Mouse (Mus musculus): ENCODE results near the gene Rnf126. TPM values are rescaled to one million over a fixed set of nuclear protein-coding genes. Genes with fewer than 3 reads are reported as not detected.

Rnf126 gene
- total RNA-seq (2021): 10 to 100 TPM; 47.4 to 51.1 TPM
- long read RNA-seq, experiment 1, transcript Rnf126-201 (9 exons, 1,639 nt): major isoform, 27 of 38 reads
- long read RNA-seq, experiment 1, partial matches to known transcripts: 2 of 38 reads
- long read RNA-seq, experiment 1, other reads (novel, unspliced or antisense): 9 of 38 reads
- long read RNA-seq, experiment 2, transcript Rnf126-201 (9 exons, 1,639 nt): major isoform, 33 of 47 reads
- long read RNA-seq, experiment 2, partial matches to known transcripts: 8 of 47 reads
- long read RNA-seq, experiment 2, other reads (novel, unspliced or antisense): 6 of 47 reads

DNA sequence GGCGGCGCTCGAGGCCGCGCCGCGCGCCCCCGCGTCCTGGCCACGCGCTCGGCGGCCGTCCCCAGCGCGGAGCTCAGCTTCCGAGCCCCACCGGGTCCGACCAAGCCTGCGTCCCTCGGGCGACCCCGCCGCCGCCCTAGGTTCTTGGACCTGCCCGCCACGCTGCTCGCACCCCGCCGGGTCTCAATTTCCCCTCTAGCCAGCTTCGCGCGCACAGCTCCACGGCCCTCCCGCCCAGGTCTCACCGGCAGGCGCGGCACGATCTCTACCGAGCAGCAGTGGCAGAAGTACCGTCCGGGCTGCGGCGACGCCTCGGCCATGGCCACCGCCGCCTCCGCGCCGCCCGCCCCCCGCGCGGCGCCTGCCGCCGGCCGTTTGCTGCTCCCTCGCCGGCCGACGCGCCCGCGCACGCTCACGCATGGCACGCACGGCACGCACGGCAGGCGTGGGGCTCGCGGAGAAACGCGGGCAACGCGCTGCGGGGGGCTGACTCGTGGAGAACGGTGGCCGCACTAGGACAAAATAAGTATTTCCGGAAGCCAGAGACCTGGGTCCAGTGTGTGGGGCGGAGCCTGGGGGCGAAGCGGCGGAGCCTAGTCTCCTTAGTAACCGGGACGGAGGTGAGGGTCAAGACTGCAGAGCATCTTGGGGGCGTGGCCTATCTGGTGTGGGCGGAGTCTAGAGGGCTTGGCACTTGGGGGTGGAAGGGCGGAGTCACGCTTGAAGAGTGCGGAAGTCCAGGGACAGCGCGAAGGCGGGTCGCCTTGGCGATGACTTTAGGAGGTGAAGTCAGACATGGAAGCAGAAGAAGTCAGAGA is at the start of gene Rnf126:
Gene Rnf126, minus strand, starts transcription at position 445 of the 818 bp plus-strand sequence.
- peak; percentile 99 for DNase-seq (ENCODE audit: low spot score in 2 of 2)

- no peak for DNase-seq (ENCODE audit: low spot score in 2 of 2)
Measured at GRCm38 (mm10) chr10:79815671-79816494, 49.1 kb upstream of the Rnf126 start.

- DNase-seq (ENCODE audit: low spot score in 2 of 2): no peak
Measured at GRCm38 (mm10) chr10:79814271-79814842, 47.6 kb upstream of the Rnf126 start.

DNA sequence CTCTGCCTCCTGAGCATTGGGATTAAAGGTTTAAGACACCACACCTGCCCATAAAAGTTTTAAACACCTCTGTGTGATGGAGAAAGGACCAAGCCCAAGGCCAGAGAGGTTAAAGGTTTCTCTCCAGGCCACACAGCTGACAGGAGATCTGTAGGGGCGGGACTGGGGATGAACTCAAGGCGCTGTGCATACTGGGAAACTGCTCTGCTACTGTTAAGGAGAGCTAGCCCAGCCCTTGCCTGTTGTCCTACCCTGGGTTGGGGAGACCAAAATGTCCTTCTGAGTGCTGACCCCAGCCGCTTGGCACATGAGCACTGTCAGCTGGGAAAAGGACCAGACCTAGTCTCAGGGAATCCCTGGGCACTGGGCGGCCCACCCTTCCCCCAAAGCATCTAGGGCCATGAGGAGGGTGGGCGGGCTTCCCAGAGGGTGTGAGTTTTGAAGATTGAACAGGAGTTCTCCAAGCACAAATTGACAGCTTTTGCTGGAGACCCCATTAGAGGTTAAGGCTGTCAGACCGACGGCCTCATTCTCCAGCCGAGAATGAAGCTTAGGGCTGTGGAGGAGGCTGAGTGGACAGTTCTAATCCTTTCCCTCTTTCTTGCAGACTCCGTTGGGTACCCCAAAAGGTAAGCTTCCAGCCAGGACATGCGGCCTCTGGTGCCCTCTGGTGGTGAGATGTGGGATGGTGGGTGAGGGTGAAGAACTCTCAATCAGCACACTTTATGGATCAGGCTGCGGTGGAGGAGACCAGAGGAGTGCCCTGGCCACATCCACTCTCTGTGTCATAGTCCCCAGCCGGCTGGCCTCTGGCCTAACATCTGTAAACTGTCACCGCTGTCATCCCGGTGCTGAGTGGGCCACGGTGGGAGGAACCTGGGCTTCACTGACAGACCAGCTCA is 45.2 kb upstream of the Rnf126 start:
- DNase-seq (ENCODE audit: low spot score in 2 of 2): peak; percentile 96 to 97

DNA sequence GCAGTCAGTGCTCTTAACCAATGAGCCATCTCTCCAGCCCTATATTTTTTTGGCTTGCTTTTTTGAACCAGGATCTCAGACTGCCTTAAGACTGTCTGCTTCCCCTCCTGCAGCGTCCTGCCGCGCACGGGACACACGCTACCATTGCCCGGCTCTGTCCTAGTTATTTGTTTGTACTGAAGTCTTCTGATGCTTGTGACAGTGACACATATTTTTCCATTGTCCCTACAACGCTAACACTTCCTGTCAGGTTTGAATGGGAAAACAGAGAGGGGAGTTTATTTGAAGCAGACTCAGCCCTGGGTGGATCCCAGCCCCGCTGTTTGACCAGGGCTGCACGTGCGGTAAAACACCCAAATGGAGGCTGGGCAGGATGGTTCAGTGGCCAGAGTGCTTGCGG is 42.0 kb upstream of the Rnf126 start:
- DNase-seq (ENCODE audit: low spot score in 2 of 2): no peak

GRCm38 (mm10) chr10:79807826-79808225 is 41.1 kb upstream of the Rnf126 start:
- DNase-seq (ENCODE audit: low spot score in 2 of 2): no peak

DNA sequence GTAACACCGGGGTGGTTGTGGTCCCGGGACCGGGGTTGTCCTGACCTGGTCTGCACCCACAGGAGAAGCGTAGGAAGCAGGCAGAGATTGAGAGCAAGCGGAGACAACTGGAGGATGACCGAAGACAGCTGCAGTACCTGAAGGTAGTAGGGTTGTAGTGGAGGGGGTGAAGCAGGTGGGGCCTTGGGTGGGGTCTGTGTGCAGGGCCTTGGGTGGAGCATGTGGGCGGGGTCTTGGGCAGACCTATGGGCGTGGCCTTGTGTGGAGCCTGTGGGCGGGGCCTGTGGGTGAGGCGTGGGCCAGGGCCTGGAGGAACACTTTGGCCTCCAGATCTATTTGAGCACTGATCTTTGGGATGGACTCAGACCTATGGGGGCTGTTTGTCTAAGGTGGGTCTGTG is 40.2 kb upstream of the Rnf126 start:
- DNase-seq (ENCODE audit: low spot score in 2 of 2): no peak

GRCm38 (mm10) chr10:79806331-79806730 is 39.6 kb upstream of the Rnf126 start:
- no peak for DNase-seq (ENCODE audit: low spot score in 2 of 2)

DNA sequence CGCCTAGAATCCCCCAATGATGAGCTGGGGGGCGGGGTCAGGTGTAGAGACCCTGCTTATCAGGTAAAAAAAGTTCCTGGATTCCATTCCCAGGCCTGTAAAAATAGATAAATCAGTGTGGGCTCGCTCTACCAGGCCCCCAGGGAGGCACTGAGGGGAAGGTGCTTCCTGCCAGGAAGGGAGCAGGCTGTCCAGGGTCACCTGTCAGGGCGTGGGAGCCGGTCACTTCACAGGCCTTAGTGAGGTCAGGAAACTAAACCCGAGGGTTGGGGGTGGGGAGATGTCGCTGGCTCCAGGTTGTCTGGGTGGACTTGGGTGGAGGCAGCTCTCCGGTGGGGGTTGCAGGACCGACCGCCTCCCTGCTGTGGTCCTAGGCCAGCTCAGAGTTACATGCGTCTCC is 38.9 kb upstream of the Rnf126 start:
- peak in 1 of 2 experiments; percentile 58 for DNase-seq (ENCODE audit: low spot score in 2 of 2)

DNA sequence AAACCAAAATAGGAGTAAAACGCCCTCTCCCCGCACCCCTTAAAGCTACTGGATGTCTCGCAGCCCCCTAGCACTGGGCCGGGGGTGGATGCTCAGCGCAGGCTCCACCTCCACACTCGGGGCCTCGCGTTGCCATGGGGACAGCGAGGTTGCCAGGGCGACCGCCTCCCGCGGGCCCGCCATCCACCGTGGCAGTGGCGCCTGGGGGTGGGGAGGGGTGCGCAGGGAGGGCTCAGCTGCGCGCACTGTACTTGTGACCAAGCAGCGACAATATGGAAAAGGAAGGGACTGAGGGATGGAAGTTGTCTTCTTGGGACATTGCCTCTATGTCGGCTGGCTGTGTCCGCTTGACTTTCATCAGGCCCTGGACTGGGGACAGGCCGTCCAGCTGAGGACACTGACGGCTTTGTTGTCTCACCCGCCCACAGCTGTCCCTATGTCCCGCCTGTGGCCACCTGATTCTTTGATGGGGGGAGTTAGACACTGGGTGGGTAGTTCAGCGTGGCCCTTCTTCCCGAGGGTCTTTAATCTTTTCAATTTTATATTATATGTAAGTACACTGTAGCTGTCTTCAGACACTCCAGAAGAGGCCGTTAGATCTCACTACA is 37.1 kb upstream of the Rnf126 start:
- DNase-seq (ENCODE audit: low spot score in 2 of 2): no peak

- peak; percentile 61 to 73 for DNase-seq (ENCODE audit: low spot score in 2 of 2)
Measured at GRCm38 (mm10) chr10:79802331-79802971, 35.7 kb upstream of the Rnf126 start.

DNA sequence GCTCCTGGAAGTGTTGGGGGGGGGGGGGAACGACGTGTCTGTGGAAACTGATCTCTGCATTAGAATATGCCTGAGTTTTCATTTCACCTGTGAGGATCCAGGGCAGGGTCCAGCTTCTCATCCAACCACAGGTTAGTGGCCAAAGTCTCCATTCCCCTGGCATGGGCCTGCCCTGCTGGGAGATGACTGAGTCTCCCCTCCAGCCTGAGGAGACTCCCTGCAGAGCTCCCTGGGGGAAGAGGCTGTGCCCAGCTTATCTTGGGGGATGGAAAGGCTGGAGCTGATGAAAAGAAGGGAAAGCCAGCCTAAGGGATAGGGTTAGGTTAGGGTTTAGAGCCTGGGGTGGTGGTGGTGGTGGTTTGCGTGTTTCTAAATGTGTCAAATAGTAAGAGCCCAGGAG is 35.1 kb upstream of the Rnf126 start:
- no peak for DNase-seq (ENCODE audit: low spot score in 2 of 2)

DNA sequence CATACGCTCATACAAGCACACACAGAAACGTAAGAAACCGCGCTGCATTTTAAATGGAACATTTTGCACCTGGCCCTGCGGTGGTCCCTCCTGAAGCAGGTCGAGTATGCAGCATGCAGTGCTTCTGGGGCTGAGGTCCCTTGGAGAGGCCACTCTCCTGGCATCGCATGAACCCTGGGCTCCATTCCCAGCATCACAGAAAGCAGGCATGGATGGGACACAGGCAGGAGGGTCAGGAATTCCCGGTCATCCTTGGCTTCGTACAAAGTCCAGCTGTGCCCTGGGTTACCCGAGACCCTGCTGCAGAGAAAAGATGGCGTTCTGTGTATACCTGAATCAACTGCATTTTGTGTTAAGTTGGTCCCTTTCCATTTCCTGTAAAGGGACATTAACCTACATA is 33.8 kb upstream of the Rnf126 start:
- no peak for DNase-seq (ENCODE audit: low spot score in 2 of 2)

GRCm38 (mm10) chr10:79798289-79798928 is 31.7 kb upstream of the Rnf126 start:
- DNase-seq (ENCODE audit: low spot score in 2 of 2): no peak

GRCm38 (mm10) chr10:79797326-79797725 is 30.6 kb upstream of the Rnf126 start:
- DNase-seq (ENCODE audit: low spot score in 2 of 2): no peak

DNA sequence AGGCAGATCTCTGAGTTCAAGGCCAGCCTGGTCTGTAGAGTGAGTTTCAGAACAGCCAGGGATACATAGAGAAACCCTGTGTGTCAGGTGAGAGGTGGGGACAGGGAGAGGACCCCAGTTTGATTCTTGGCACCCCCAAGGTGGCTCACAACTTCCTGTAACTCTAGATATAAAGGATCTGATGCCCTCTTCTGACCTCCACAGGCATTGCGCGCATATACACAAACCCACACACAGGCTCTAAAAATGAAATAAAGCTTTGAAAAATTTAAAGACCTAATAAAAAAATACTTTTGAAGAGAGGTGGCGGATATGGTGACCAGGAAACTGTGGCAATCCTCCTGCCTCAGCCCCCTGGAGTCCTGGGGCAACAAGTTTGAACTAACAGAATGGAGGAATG is 29.2 kb upstream of the Rnf126 start:
- DNase-seq (ENCODE audit: low spot score in 2 of 2): no peak

- DNase-seq (ENCODE audit: low spot score in 2 of 2): peak; percentile 50 to 70
Measured at GRCm38 (mm10) chr10:79794491-79794931, 27.8 kb upstream of the Rnf126 start.

DNA sequence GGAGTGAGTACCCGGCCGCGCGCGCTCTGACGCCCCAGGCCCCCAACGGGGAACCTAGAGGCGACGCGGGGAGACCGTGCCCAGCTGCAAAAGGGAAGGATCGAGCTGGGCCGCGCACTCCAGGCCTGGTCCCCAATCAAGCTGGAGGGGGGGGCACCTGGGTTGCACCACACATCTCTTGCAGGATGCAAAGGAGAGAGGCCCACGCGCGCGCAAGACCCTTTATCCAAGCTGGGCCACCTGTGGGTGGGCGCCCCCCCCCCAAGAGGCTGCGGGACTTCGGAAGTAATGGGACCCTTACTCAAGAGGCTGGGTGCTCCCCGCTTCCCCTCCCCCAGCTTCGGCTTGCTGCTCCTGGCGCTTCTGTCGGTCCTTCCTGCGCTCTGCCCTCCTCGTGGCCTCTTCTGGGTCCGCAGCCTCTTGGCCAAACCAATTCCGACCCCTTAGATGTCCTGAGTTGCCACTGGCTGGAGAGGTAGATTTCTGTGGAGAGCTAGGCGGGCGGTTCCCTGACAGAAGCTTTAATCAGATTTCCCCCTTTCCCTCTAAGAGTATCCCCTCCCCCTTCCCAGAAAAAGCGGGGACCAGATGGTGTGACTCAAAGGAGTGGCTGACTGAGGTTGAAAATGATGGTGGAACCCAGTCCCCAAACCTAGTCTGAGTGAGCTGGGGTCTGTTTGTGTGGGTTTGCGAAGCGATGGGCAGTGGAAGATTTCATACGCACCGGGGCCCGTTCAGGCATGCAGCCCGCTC is 27.2 kb upstream of the Rnf126 start:
- DNase-seq (ENCODE audit: low spot score in 2 of 2): peak in 1 of 2 experiments; percentile 42
